Mouse (Mus musculus): Measurements from ENCODE around the gene Dbn1. TPM values are rescaled to one million over a fixed set of nuclear protein-coding genes. Genes with fewer than 3 reads are reported as not detected.

Dbn1 gene
- polyA plus RNA-seq, 1 experiment from 2014 or later, result not detected

GRCm38 (mm10) chr13:55463399-55464026, 24.4 kb downstream of the Dbn1 start:
- peaks cover 19% of the 10 kb centered on the region; the same call in 1 of the 2 replicates for H3K36me3 ChIP-seq (ENCODE audit: inconsistent target)
- H3K4me3 ChIP-seq (ENCODE audit: inconsistent target), result no peak overlapping the region
- 33% methylated on average over 14 of the region's 14 CpGs for WGBS (ENCODE audit: missing documents)
- H3K27ac ChIP-seq, result no peak overlapping the region
- H3K79me2 ChIP-seq (ENCODE audit: inconsistent target), result no peaks in the 10 kb centered on the region

- H3K36me3 ChIP-seq (ENCODE audit: inconsistent target), result peaks cover 20% of the 10 kb centered on the region; the same call in 1 of the 2 replicates
- no peaks in the 10 kb centered on the region for H3K79me2 ChIP-seq (ENCODE audit: inconsistent target)
- 96% methylated on average over 2 of the region's 2 CpGs for WGBS (ENCODE audit: missing documents)
- H3K4me3 ChIP-seq (ENCODE audit: inconsistent target), result no peak overlapping the region
- H3K27ac ChIP-seq, result no peak overlapping the region
These were observed 24.9 kb downstream of the Dbn1 start for GRCm38 (mm10) chr13:55462965-55463364.

- peaks cover 17% of the 10 kb centered on the region; the same call in 1 of the 2 replicates for H3K79me2 ChIP-seq (ENCODE audit: inconsistent target)
- peaks cover 39% of the 10 kb centered on the region; the same call in 1 of the 2 replicates for H3K36me3 ChIP-seq (ENCODE audit: inconsistent target)
- H3K27ac ChIP-seq, result no peak overlapping the region
- no peak overlapping the region for H3K4me3 ChIP-seq (ENCODE audit: inconsistent target)
- 95% methylated on average over 14 of the region's 16 CpGs for WGBS (ENCODE audit: missing documents)
These were observed 35.9 kb downstream of the Dbn1 start for GRCm38 (mm10) chr13:55451785-55452549.

GRCm38 (mm10) chr13:55451296-55451695, 36.6 kb downstream of the Dbn1 start:
- 95% methylated on average over 10 of the region's 10 CpGs for WGBS (ENCODE audit: missing documents)
- Histone ChIP-seq H3K36me3 (ENCODE audit: inconsistent target) (peaks cover 39% of the 10 kb centered on the region; the same call in 1 of the 2 replicates), H3K4me3 (ENCODE audit: inconsistent target) (no peak overlapping the region), H3K79me2 (ENCODE audit: inconsistent target) (peaks cover 24% of the 10 kb centered on the region; the same call in 1 of the 2 replicates), H3K27ac (no peak overlapping the region)

GRCm38 (mm10) chr13:55450511-55450980, 37.4 kb downstream of the Dbn1 start:
- peaks cover 32% of the 10 kb centered on the region; the same call in 1 of the 2 replicates for H3K79me2 ChIP-seq (ENCODE audit: inconsistent target)
- H3K36me3 ChIP-seq (ENCODE audit: inconsistent target), result peaks cover 39% of the 10 kb centered on the region; the same call in 1 of the 2 replicates
- H3K27ac ChIP-seq, result no peak overlapping the region
- H3K4me3 ChIP-seq (ENCODE audit: inconsistent target), result no peak overlapping the region
- 92% methylated on average over 11 of the region's 11 CpGs for WGBS (ENCODE audit: missing documents)

GRCm38 (mm10) chr13:55449679-55450441, 38.1 kb downstream of the Dbn1 start:
- Histone ChIP-seq H3K27ac (no peak overlapping the region), H3K36me3 (ENCODE audit: inconsistent target) (peaks cover 39% of the 10 kb centered on the region; the same call in 1 of the 2 replicates), H3K79me2 (ENCODE audit: inconsistent target) (peaks cover 32% of the 10 kb centered on the region; the same call in 1 of the 2 replicates), H3K4me3 (ENCODE audit: inconsistent target) (no peak overlapping the region)
- WGBS (ENCODE audit: missing documents), result 79% methylated on average over 17 of the region's 17 CpGs

GRCm38 (mm10) chr13:55449205-55449604, 38.7 kb downstream of the Dbn1 start:
- peaks cover 32% of the 10 kb centered on the region; the same call in 1 of the 2 replicates for H3K79me2 ChIP-seq (ENCODE audit: inconsistent target)
- H3K36me3 ChIP-seq (ENCODE audit: inconsistent target), result peaks cover 35% of the 10 kb centered on the region; the same call in 1 of the 2 replicates
- no peak overlapping the region for H3K4me3 ChIP-seq (ENCODE audit: inconsistent target)
- no peak overlapping the region for H3K27ac ChIP-seq
- WGBS (ENCODE audit: missing documents), result 74% methylated on average over 7 of the region's 9 CpGs

GRCm38 (mm10) chr13:55448131-55448530, 39.8 kb downstream of the Dbn1 start:
- Histone ChIP-seq H3K4me3 (ENCODE audit: inconsistent target) (no peak overlapping the region), H3K27ac (no peak overlapping the region), H3K79me2 (ENCODE audit: inconsistent target) (peaks cover 32% of the 10 kb centered on the region; the same call in 1 of the 2 replicates), H3K36me3 (ENCODE audit: inconsistent target) (peaks cover 26% of the 10 kb centered on the region; the same call in 1 of the 2 replicates)
- WGBS (ENCODE audit: missing documents), result 80% methylated on average over 5 of the region's 5 CpGs

- WGBS (ENCODE audit: missing documents), result 5% methylated on average over 3 of the region's 3 CpGs
- Histone ChIP-seq H3K27ac (no peak overlapping the region), H3K79me2 (ENCODE audit: inconsistent target) (peaks cover 32% of the 10 kb centered on the region; the same call in 1 of the 2 replicates), H3K4me3 (ENCODE audit: inconsistent target) (no peak overlapping the region), H3K36me3 (ENCODE audit: inconsistent target) (peaks cover 20% of the 10 kb centered on the region; the same call in 1 of the 2 replicates)
These were observed 40.4 kb downstream of the Dbn1 start for GRCm38 (mm10) chr13:55447543-55447943.

- Histone ChIP-seq H3K36me3 (ENCODE audit: inconsistent target) (peaks cover 10% of the 10 kb centered on the region; the same call in 1 of the 2 replicates), H3K79me2 (ENCODE audit: inconsistent target) (peaks cover 32% of the 10 kb centered on the region; the same call in 1 of the 2 replicates), H3K4me3 (ENCODE audit: inconsistent target) (no peak overlapping the region), H3K27ac (no peak overlapping the region)
- WGBS (ENCODE audit: missing documents), result 75% methylated on average over 6 of the region's 6 CpGs
These were observed 41.3 kb downstream of the Dbn1 start for GRCm38 (mm10) chr13:55446483-55447105.

GRCm38 (mm10) chr13:55445361-55446091, 42.4 kb downstream of the Dbn1 start:
- H3K4me3 ChIP-seq (ENCODE audit: inconsistent target), result peak overlapping the region; percentile 48

GRCm38 (mm10) chr13:55444937-55445315, 43.0 kb downstream of the Dbn1 start, which contains the start of gene Grk6:
Gene Grk6, plus strand, starts transcription at chr13:55445072.
- 2% methylated on average over 33 of the region's 35 CpGs for WGBS (ENCODE audit: missing documents)
- H3K4me3 ChIP-seq (ENCODE audit: inconsistent target), result peak within 1 kb of the TSS; percentile 52
- H3K79me2 ChIP-seq (ENCODE audit: inconsistent target), result peaks cover 32% of the 10 kb centered on the region; the same call in 1 of the 2 replicates
- H3K27ac ChIP-seq, result peak within 1 kb of the TSS; percentile 75
- H3K36me3 ChIP-seq (ENCODE audit: inconsistent target), result no peaks in the 10 kb centered on the region

More at GRCm38 (mm10) chr13:55445361-55446091, 42.4 kb downstream of the Dbn1 start:
- Histone ChIP-seq H3K36me3 (ENCODE audit: inconsistent target) (no peaks in the 10 kb centered on the region; the same call in 1 of the 2 replicates), H3K79me2 (ENCODE audit: inconsistent target) (peaks cover 32% of the 10 kb centered on the region; the same call in 1 of the 2 replicates), H3K27ac (no peak overlapping the region)
- 1% methylated on average over 66 of the region's 66 CpGs for WGBS (ENCODE audit: missing documents)

- WGBS (ENCODE audit: missing documents), result 0% methylated on average over 33 of the region's 33 CpGs
- Histone ChIP-seq H3K36me3 (ENCODE audit: inconsistent target) (no peaks in the 10 kb centered on the region), H3K79me2 (ENCODE audit: inconsistent target) (peaks cover 32% of the 10 kb centered on the region; the same call in 1 of the 2 replicates), H3K4me3 (ENCODE audit: inconsistent target) (peak overlapping the region; percentile 52), H3K27ac (peak overlapping the region; percentile 75)
These were observed 43.5 kb downstream of the Dbn1 start for GRCm38 (mm10) chr13:55444286-55444936.

All from macrophage (primary cell).